Mouse (Mus musculus): ENCODE data around the gene Nol3. TPM values are rescaled to one million over a fixed set of nuclear protein-coding genes. Genes with fewer than 3 reads are reported as not detected.
A peak's percentile ranks its signal among the peaks of the same experiment; 100 is the strongest.

Gene Nol3
- polyA plus RNA-seq, 1 experiment from 2014 or later: 2.1 TPM

GRCm38 (mm10) chr8:105292471-105292870, 16.5 kb downstream of the Nol3 start:
- H3K27ac ChIP-seq (ENCODE audit: low read length): no peak overlapping the region
- ATAC-seq (ENCODE audit: low read depth): no peak
- WGBS: 69% methylated on average over 7 of the region's 7 CpGs
- H3K9me3 ChIP-seq (ENCODE audit: control insufficient read depth, low read length): no peaks in the 10 kb centered on the region
- H3K9ac ChIP-seq (ENCODE audit: low read length): no peak overlapping the region
- H3K4me3 ChIP-seq (ENCODE audit: low read length): no peak overlapping the region
- peaks cover 27% of the 10 kb centered on the region for H3K4me1 ChIP-seq (replicated peaks; ENCODE audit: control insufficient read depth, insufficient read depth, low read length)
- peaks cover 7% of the 10 kb centered on the region for H3K27me3 ChIP-seq (ENCODE audit: control insufficient read depth, insufficient read depth, low read depth, low read length)
- no peaks in the 10 kb centered on the region for H3K36me3 ChIP-seq (ENCODE audit: control insufficient read depth, insufficient read depth, low read length)
- no peak overlapping the region for H3K4me2 ChIP-seq (ENCODE audit: low read depth, low read length)

GRCm38 (mm10) chr8:105293405-105293804, 17.5 kb downstream of the Nol3 start:
- H3K9ac ChIP-seq (ENCODE audit: low read length): no peak overlapping the region; the same call in 1 of the 2 replicates
- no peaks in the 10 kb centered on the region for H3K9me3 ChIP-seq (ENCODE audit: control insufficient read depth, low read length)
- H3K36me3 ChIP-seq (ENCODE audit: control insufficient read depth, insufficient read depth, low read length): no peaks in the 10 kb centered on the region
- 61% methylated on average over 19 of the region's 19 CpGs for WGBS
- peaks cover 7% of the 10 kb centered on the region for H3K27me3 ChIP-seq (ENCODE audit: control insufficient read depth, insufficient read depth, low read depth, low read length)
- ATAC-seq (ENCODE audit: low read depth): no peak
- peaks cover 27% of the 10 kb centered on the region for H3K4me1 ChIP-seq (replicated peaks; ENCODE audit: control insufficient read depth, insufficient read depth, low read length)
- H3K4me3 ChIP-seq (ENCODE audit: low read length): no peak overlapping the region
- no peak overlapping the region for H3K4me2 ChIP-seq (ENCODE audit: low read depth, low read length)
- H3K27ac ChIP-seq (ENCODE audit: low read length): no peak overlapping the region

GRCm38 (mm10) chr8:105294776-105295175, 18.8 kb downstream of the Nol3 start:
- 56% methylated on average over 9 of the region's 9 CpGs for WGBS
- Histone ChIP-seq H3K36me3 (ENCODE audit: control insufficient read depth, insufficient read depth, low read length) (no peaks in the 10 kb centered on the region; the same call in 1 of the 2 replicates), H3K27me3 (ENCODE audit: control insufficient read depth, insufficient read depth, low read depth, low read length) (peaks cover 7% of the 10 kb centered on the region), H3K4me2 (ENCODE audit: low read depth, low read length) (peak overlapping the region; percentile 51), H3K4me3 (ENCODE audit: low read length) (peak overlapping the region; percentile 34), H3K9ac (ENCODE audit: low read length) (peak overlapping the region; percentile 12; the same call in 1 of the 2 replicates), H3K4me1 (replicated peaks; ENCODE audit: control insufficient read depth, insufficient read depth, low read length) (peaks cover 28% of the 10 kb centered on the region), H3K27ac (ENCODE audit: low read length) (no peak overlapping the region), H3K9me3 (ENCODE audit: control insufficient read depth, low read length) (no peaks in the 10 kb centered on the region)
- ATAC-seq (ENCODE audit: low read depth): no peak

- 47% methylated on average over 11 of the region's 11 CpGs for WGBS
- no peak for ATAC-seq (ENCODE audit: low read depth)
- Histone ChIP-seq H3K27ac (ENCODE audit: low read length) (peak overlapping the region; percentile 78), H3K9me3 (ENCODE audit: control insufficient read depth, low read length) (no peaks in the 10 kb centered on the region), H3K9ac (ENCODE audit: low read length) (peak overlapping the region; percentile 12; the same call in 1 of the 2 replicates), H3K36me3 (ENCODE audit: control insufficient read depth, insufficient read depth, low read length) (peaks cover 5% of the 10 kb centered on the region), H3K4me2 (ENCODE audit: low read depth, low read length) (peak overlapping the region; percentile 51), H3K4me3 (ENCODE audit: low read length) (peak overlapping the region; percentile 34), H3K4me1 (replicated peaks; ENCODE audit: control insufficient read depth, insufficient read depth, low read length) (peaks cover 24% of the 10 kb centered on the region), H3K27me3 (ENCODE audit: control insufficient read depth, insufficient read depth, low read depth, low read length) (peaks cover 6% of the 10 kb centered on the region)
Measured at GRCm38 (mm10) chr8:105295256-105295655, 19.3 kb downstream of the Nol3 start.

GRCm38 (mm10) chr8:105295895-105296573, 20.1 kb downstream of the Nol3 start, which contains the start of gene Exoc3l:
Exoc3l (minus strand) TSS chr8:105296101.
- H3K4me2 ChIP-seq (ENCODE audit: low read depth, low read length): peak within 1 kb of the TSS; percentile 98
- ATAC-seq (ENCODE audit: low read depth): peak; percentile 10; the same call in 1 of the 2 replicates
- no peaks in the 10 kb centered on the region for H3K9me3 ChIP-seq (ENCODE audit: control insufficient read depth, low read length)
- H3K27me3 ChIP-seq (ENCODE audit: control insufficient read depth, insufficient read depth, low read depth, low read length): no peaks in the 10 kb centered on the region
- H3K4me1 ChIP-seq (replicated peaks; ENCODE audit: control insufficient read depth, insufficient read depth, low read length): peaks cover 17% of the 10 kb centered on the region
- H3K36me3 ChIP-seq (ENCODE audit: control insufficient read depth, insufficient read depth, low read length): peaks cover 10% of the 10 kb centered on the region
- peak within 1 kb of the TSS; percentile 83 for H3K4me3 ChIP-seq (ENCODE audit: low read length)
- H3K9ac ChIP-seq (ENCODE audit: low read length): peak within 1 kb of the TSS; percentile 12
- WGBS: 46% methylated on average over 11 of the region's 11 CpGs
- peak within 1 kb of the TSS; percentile 78 for H3K27ac ChIP-seq (ENCODE audit: low read length)

- Histone ChIP-seq H3K4me1 (replicated peaks; ENCODE audit: control insufficient read depth, insufficient read depth, low read length) (peaks cover 17% of the 10 kb centered on the region), H3K27me3 (ENCODE audit: control insufficient read depth, insufficient read depth, low read depth, low read length) (no peaks in the 10 kb centered on the region), H3K4me3 (ENCODE audit: low read length) (peak within 1 kb of the TSS; percentile 83), H3K9me3 (ENCODE audit: control insufficient read depth, low read length) (no peaks in the 10 kb centered on the region), H3K4me2 (ENCODE audit: low read depth, low read length) (peak within 1 kb of the TSS; percentile 98), H3K9ac (ENCODE audit: low read length) (peak within 1 kb of the TSS; percentile 89), H3K27ac (ENCODE audit: low read length) (peak within 1 kb of the TSS; percentile 78), H3K36me3 (ENCODE audit: control insufficient read depth, insufficient read depth, low read length) (peaks cover 23% of the 10 kb centered on the region)
- WGBS: under 1% methylated on average over 50 of the region's 58 CpGs
- peak; percentile 90 for ATAC-seq (ENCODE audit: low read depth)
Measured at GRCm38 (mm10) chr8:105297511-105298192, 21.7 kb downstream of the Nol3 start, which contains the start of gene E2f4. E2f4 (plus strand) TSS chr8:105297663.

GRCm38 (mm10) chr8:105298351-105299252, 22.7 kb downstream of the Nol3 start:
- H3K9ac ChIP-seq (ENCODE audit: low read length): peak overlapping the region; percentile 89
- H3K27me3 ChIP-seq (ENCODE audit: control insufficient read depth, insufficient read depth, low read depth, low read length): no peaks in the 10 kb centered on the region
- H3K36me3 ChIP-seq (ENCODE audit: control insufficient read depth, insufficient read depth, low read length): peaks cover 29% of the 10 kb centered on the region
- peak overlapping the region; percentile 98 for H3K4me2 ChIP-seq (ENCODE audit: low read depth, low read length)
- ATAC-seq (ENCODE audit: low read depth): no peak
- no peaks in the 10 kb centered on the region for H3K9me3 ChIP-seq (ENCODE audit: control insufficient read depth, low read length)
- peak overlapping the region; percentile 83 for H3K4me3 ChIP-seq (ENCODE audit: low read length)
- H3K4me1 ChIP-seq (replicated peaks; ENCODE audit: control insufficient read depth, insufficient read depth, low read length): peaks cover 17% of the 10 kb centered on the region
- H3K27ac ChIP-seq (ENCODE audit: low read length): no peak overlapping the region
- WGBS: 47% methylated on average over 18 of the region's 18 CpGs

GRCm38 (mm10) chr8:105299962-105300361, 24.0 kb downstream of the Nol3 start:
- Histone ChIP-seq H3K9me3 (ENCODE audit: control insufficient read depth, low read length) (no peaks in the 10 kb centered on the region), H3K4me1 (replicated peaks; ENCODE audit: control insufficient read depth, insufficient read depth, low read length) (peaks cover 28% of the 10 kb centered on the region), H3K27me3 (ENCODE audit: control insufficient read depth, insufficient read depth, low read depth, low read length) (no peaks in the 10 kb centered on the region), H3K36me3 (ENCODE audit: control insufficient read depth, insufficient read depth, low read length) (peaks cover 29% of the 10 kb centered on the region), H3K4me2 (ENCODE audit: low read depth, low read length) (no peak overlapping the region), H3K9ac (ENCODE audit: low read length) (no peak overlapping the region), H3K4me3 (ENCODE audit: low read length) (no peak overlapping the region), H3K27ac (ENCODE audit: low read length) (no peak overlapping the region)
- 91% methylated on average over 8 of the region's 8 CpGs for WGBS
- ATAC-seq (ENCODE audit: low read depth): no peak
